Mouse (Mus musculus): Measurements from ENCODE around the gene Atp5s. TPM values are rescaled to one million over a fixed set of nuclear protein-coding genes. Genes with fewer than 3 reads are reported as not detected.

Gene Atp5s
- polyA plus RNA-seq, 1 experiment from 2014 or later: 20.6 TPM

GRCm38 (mm10) chr12:69741965-69742364 lies 17.2 kb downstream of the Atp5s start:
- no peak for ATAC-seq (ENCODE audit: low FRiP score, low TSS enrichment)
- no peak overlapping the region for H3K27ac ChIP-seq (replicated peaks)
- H3K9me3 ChIP-seq (ENCODE audit: control insufficient read depth, low read length): no peaks in the 10 kb centered on the region
- no peaks in the 10 kb centered on the region for H3K36me3 ChIP-seq (ENCODE audit: control insufficient read depth, insufficient read depth, low read length)
- DNase-seq (ENCODE audit: low spot score): no peak
- no peak overlapping the region for H3K4me2 ChIP-seq (replicated peaks; ENCODE audit: low read depth)
- WGBS: 63% methylated on average over 5 of the region's 5 CpGs
- no peak overlapping the region for H3K9ac ChIP-seq (ENCODE audit: low read length)
- H3K4me3 ChIP-seq (ENCODE audit: low read depth, low read length): no peak overlapping the region
- no peaks in the 10 kb centered on the region for H3K27me3 ChIP-seq (ENCODE audit: control insufficient read depth, insufficient read depth, low read length)
- TF ChIP-seq EP300 (optimal IDR thresholded peaks at IDR 0.05) (no peak), CTCF (IDR thresholded peaks at IDR 0.05; ENCODE audit: low read depth) (peak; percentile 22)
- no peaks in the 10 kb centered on the region for H3K4me1 ChIP-seq (replicated peaks; ENCODE audit: control insufficient read depth, insufficient read depth)

- H3K27ac ChIP-seq (replicated peaks): no peak overlapping the region
- 75% methylated on average over 5 of the region's 5 CpGs for WGBS
- no peaks in the 10 kb centered on the region for H3K9me3 ChIP-seq (ENCODE audit: control insufficient read depth, low read length)
- H3K27me3 ChIP-seq (ENCODE audit: control insufficient read depth, insufficient read depth, low read length): no peaks in the 10 kb centered on the region
- no peak for ATAC-seq (ENCODE audit: low FRiP score, low TSS enrichment)
- no peak overlapping the region for H3K4me3 ChIP-seq (ENCODE audit: low read depth, low read length)
- H3K4me1 ChIP-seq (replicated peaks; ENCODE audit: control insufficient read depth, insufficient read depth): no peaks in the 10 kb centered on the region
- DNase-seq (ENCODE audit: low spot score): no peak
- H3K4me2 ChIP-seq (replicated peaks; ENCODE audit: low read depth): no peak overlapping the region
- TF ChIP-seq EP300 (optimal IDR thresholded peaks at IDR 0.05) (no peak), CTCF (IDR thresholded peaks at IDR 0.05; ENCODE audit: low read depth) (no peak)
- H3K36me3 ChIP-seq (ENCODE audit: control insufficient read depth, insufficient read depth, low read length): no peaks in the 10 kb centered on the region
- H3K9ac ChIP-seq (ENCODE audit: low read length): no peak overlapping the region
These were observed 19.4 kb downstream of the Atp5s start for GRCm38 (mm10) chr12:69744138-69744537.

GRCm38 (mm10) chr12:69751864-69752341 lies 27.2 kb downstream of the Atp5s start:
- TF ChIP-seq CTCF (IDR thresholded peaks at IDR 0.05; ENCODE audit: low read depth) (no peak; the same call in 1 of the 2 replicates), EP300 (optimal IDR thresholded peaks at IDR 0.05) (no peak)
- Histone ChIP-seq H3K4me3 (ENCODE audit: low read depth, low read length) (no peak overlapping the region), H3K4me2 (replicated peaks; ENCODE audit: low read depth) (no peak overlapping the region), H3K27me3 (ENCODE audit: control insufficient read depth, insufficient read depth, low read length) (no peaks in the 10 kb centered on the region), H3K9me3 (ENCODE audit: control insufficient read depth, low read length) (no peaks in the 10 kb centered on the region), H3K4me1 (replicated peaks; ENCODE audit: control insufficient read depth, insufficient read depth) (0 out of 2 replicates have a peak, but pooled peaks cover 2% of the 10 kb centered on the region), H3K36me3 (ENCODE audit: control insufficient read depth, insufficient read depth, low read length) (no peaks in the 10 kb centered on the region), H3K27ac (replicated peaks) (no peak overlapping the region; the same call in 1 of the 2 replicates), H3K9ac (ENCODE audit: low read length) (no peak overlapping the region)
- no peak for DNase-seq (ENCODE audit: low spot score)
- WGBS: 24% methylated on average over 10 of the region's 10 CpGs
- ATAC-seq (ENCODE audit: low FRiP score, low TSS enrichment): peak; percentile 69; the same call in 1 of the 2 replicates

DNA sequence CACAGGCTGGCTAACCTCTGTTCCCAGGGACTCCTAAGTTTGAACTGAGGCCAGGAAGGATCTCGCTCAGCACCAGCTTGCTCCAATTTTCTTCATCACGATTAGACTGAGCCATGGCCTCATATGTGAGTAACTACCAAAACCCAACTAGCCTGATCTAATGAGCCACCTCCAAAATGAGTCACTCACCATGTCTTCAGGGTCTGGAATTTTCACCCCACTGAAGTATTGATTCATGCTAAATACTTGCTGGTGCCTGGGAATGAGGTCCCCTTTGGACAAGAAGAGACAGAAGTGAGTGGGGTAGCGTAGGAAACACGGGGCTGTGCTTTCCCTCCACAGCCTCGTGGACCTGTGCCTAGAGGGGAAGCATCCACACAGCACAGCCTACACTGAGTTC lies 29.2 kb downstream of the Atp5s start:
- Histone ChIP-seq H3K9me3 (ENCODE audit: control insufficient read depth, low read length) (no peaks in the 10 kb centered on the region), H3K36me3 (ENCODE audit: control insufficient read depth, insufficient read depth, low read length) (no peaks in the 10 kb centered on the region), H3K27me3 (ENCODE audit: control insufficient read depth, insufficient read depth, low read length) (no peaks in the 10 kb centered on the region), H3K4me1 (replicated peaks; ENCODE audit: control insufficient read depth, insufficient read depth) (0 out of 2 replicates have a peak, but pooled peaks cover 2% of the 10 kb centered on the region), H3K27ac (replicated peaks) (no peak overlapping the region), H3K9ac (ENCODE audit: low read length) (no peak overlapping the region), H3K4me3 (ENCODE audit: low read depth, low read length) (no peak overlapping the region), H3K4me2 (replicated peaks; ENCODE audit: low read depth) (no peak overlapping the region)
- ATAC-seq (ENCODE audit: low FRiP score, low TSS enrichment) (no peak), DNase-seq (ENCODE audit: low spot score) (no peak)
- TF ChIP-seq CTCF (IDR thresholded peaks at IDR 0.05; ENCODE audit: low read depth) (no peak), EP300 (optimal IDR thresholded peaks at IDR 0.05) (no peak)
- WGBS: 80% methylated on average over 5 of the region's 5 CpGs

GRCm38 (mm10) chr12:69756015-69756414 lies 31.3 kb downstream of the Atp5s start:
- H3K27me3 ChIP-seq (ENCODE audit: control insufficient read depth, insufficient read depth, low read length): no peaks in the 10 kb centered on the region

GRCm38 (mm10) chr12:69757418-69758141 lies 32.8 kb downstream of the Atp5s start:
- 6% methylated on average over 22 of the region's 22 CpGs for WGBS
- peak; percentile 87 for ATAC-seq (ENCODE audit: low FRiP score, low TSS enrichment)
- H3K27ac ChIP-seq (replicated peaks): peak overlapping the region; percentile 56; the same call in 1 of the 2 replicates

More at GRCm38 (mm10) chr12:69756015-69756414, 31.3 kb downstream of the Atp5s start:
- WGBS: 69% methylated on average over 5 of the region's 5 CpGs
- no peak overlapping the region for H3K9ac ChIP-seq (ENCODE audit: low read length)
- no peak overlapping the region for H3K4me2 ChIP-seq (replicated peaks; ENCODE audit: low read depth)
- H3K9me3 ChIP-seq (ENCODE audit: control insufficient read depth, low read length): no peaks in the 10 kb centered on the region
- ATAC-seq (ENCODE audit: low FRiP score, low TSS enrichment) (no peak), DNase-seq (ENCODE audit: low spot score) (no peak)
- H3K36me3 ChIP-seq (ENCODE audit: control insufficient read depth, insufficient read depth, low read length): no peaks in the 10 kb centered on the region
- H3K27ac ChIP-seq (replicated peaks): no peak overlapping the region
- H3K4me1 ChIP-seq (replicated peaks; ENCODE audit: control insufficient read depth, insufficient read depth): 0 out of 2 replicates have a peak, but pooled peaks cover 2% of the 10 kb centered on the region
- no peak overlapping the region for H3K4me3 ChIP-seq (ENCODE audit: low read depth, low read length)
- no peak for TF ChIP-seq EP300 (optimal IDR thresholded peaks at IDR 0.05)
- no peak for TF ChIP-seq CTCF (IDR thresholded peaks at IDR 0.05; ENCODE audit: low read depth)

More at GRCm38 (mm10) chr12:69757418-69758141, 32.8 kb downstream of the Atp5s start:
- TF ChIP-seq CTCF (IDR thresholded peaks at IDR 0.05; ENCODE audit: low read depth) (peak; percentile 85), EP300 (optimal IDR thresholded peaks at IDR 0.05) (no peak)
- Histone ChIP-seq H3K36me3 (ENCODE audit: control insufficient read depth, insufficient read depth, low read length) (no peaks in the 10 kb centered on the region), H3K4me3 (ENCODE audit: low read depth, low read length) (peak overlapping the region; percentile 27), H3K9me3 (ENCODE audit: control insufficient read depth, low read length) (no peaks in the 10 kb centered on the region), H3K4me1 (replicated peaks; ENCODE audit: control insufficient read depth, insufficient read depth) (no peaks in the 10 kb centered on the region), H3K9ac (ENCODE audit: low read length) (peak overlapping the region; percentile 48), H3K4me2 (replicated peaks; ENCODE audit: low read depth) (peak overlapping the region; percentile 59), H3K27me3 (ENCODE audit: control insufficient read depth, insufficient read depth, low read length) (no peaks in the 10 kb centered on the region)
- peak; percentile 73 for DNase-seq (ENCODE audit: low spot score)
